Mouse (Mus musculus) lung, postnatal 10 days (tissue): ENCODE data around the gene Cep68.
"Not testable (repeated sequence)": the region's sequence is repeated elsewhere in the genome, so short reads cannot be mapped to it uniquely, and the experiment has no call there.

Source experiments
- DNase-seq: peaks from one replicate; pipeline ENCODE4 v3.0.0; 2021

Gene Cep68

GRCm38 (mm10) chr11:20241311-20241710 lies 7.9 kb downstream of the Cep68 start:
- DNase-seq = no peak

GRCm38 (mm10) chr11:20240331-20240730 lies 8.9 kb downstream of the Cep68 start:
- no peak for DNase-seq

GRCm38 (mm10) chr11:20239279-20239861 lies 9.9 kb downstream of the Cep68 start:
- no peak for DNase-seq

- DNase-seq = no peak
Observed at GRCm38 (mm10) chr11:20237976-20238375, 11.3 kb downstream of the Cep68 start.

GRCm38 (mm10) chr11:20237018-20237417 lies 12.2 kb downstream of the Cep68 start:
- DNase-seq = no peak

GRCm38 (mm10) chr11:20234233-20234632 lies 15.0 kb downstream of the Cep68 start:
- DNase-seq = no peak

- no peak for DNase-seq
Observed at GRCm38 (mm10) chr11:20232016-20232755, 17.0 kb downstream of the Cep68 start.

GRCm38 (mm10) chr11:20231128-20231878 lies 17.9 kb downstream of the Cep68 start:
- peak; percentile 81 for DNase-seq

GRCm38 (mm10) chr11:20230286-20230685 lies 18.9 kb downstream of the Cep68 start:
- DNase-seq = no peak

GRCm38 (mm10) chr11:20229311-20229710 lies 19.9 kb downstream of the Cep68 start:
- no peak for DNase-seq

- DNase-seq = no peak
Observed at GRCm38 (mm10) chr11:20228666-20229065, 20.6 kb downstream of the Cep68 start.

GRCm38 (mm10) chr11:20225938-20226337 lies 23.3 kb downstream of the Cep68 start:
- DNase-seq = no peak

- no peak for DNase-seq
Observed at GRCm38 (mm10) chr11:20224196-20224595, 25.0 kb downstream of the Cep68 start.

- not testable (repeated sequence) for DNase-seq
Observed at GRCm38 (mm10) chr11:20221671-20222070, 27.6 kb downstream of the Cep68 start.

- no peak for DNase-seq
Observed at GRCm38 (mm10) chr11:20217227-20217626, 32.0 kb downstream of the Cep68 start.

GRCm38 (mm10) chr11:20216415-20216814 lies 32.8 kb downstream of the Cep68 start:
- no peak for DNase-seq

- DNase-seq = peak; percentile 28
Observed at GRCm38 (mm10) chr11:20214779-20215178, 34.5 kb downstream of the Cep68 start.

- no peak for DNase-seq
Observed at GRCm38 (mm10) chr11:20211838-20212237, 37.4 kb downstream of the Cep68 start.

- DNase-seq = no peak
Observed at GRCm38 (mm10) chr11:20207589-20207988, 41.6 kb downstream of the Cep68 start.

GRCm38 (mm10) chr11:20206626-20207223 lies 42.5 kb downstream of the Cep68 start:
- DNase-seq = no peak

GRCm38 (mm10) chr11:20205538-20205937 lies 43.7 kb downstream of the Cep68 start:
- no peak for DNase-seq

GRCm38 (mm10) chr11:20204870-20205446 lies 44.3 kb downstream of the Cep68 start:
- no peak for DNase-seq

- no peak for DNase-seq
Observed at GRCm38 (mm10) chr11:20204321-20204720, 44.9 kb downstream of the Cep68 start.
